Mouse (Mus musculus): ENCODE results near the gene Alyref. TPM values are rescaled to one million over a fixed set of nuclear protein-coding genes. Genes with fewer than 3 reads are reported as not detected.
A peak's percentile ranks its signal among the peaks of the same experiment; 100 is the strongest.

Gene Alyref
- total RNA-seq, 1 experiment, result 397 TPM

GRCm38 (mm10) chr11:120572417-120572751, 25.8 kb downstream of the Alyref start:
- peaks cover 31% of the 10 kb centered on the region for H3K36me3 ChIP-seq (ENCODE audit: control insufficient read depth, insufficient read depth, low read length, poor library complexity, severe bottlenecking)
- H3K27ac ChIP-seq (ENCODE audit: insufficient read depth, low read depth, low read length, poor library complexity, severe bottlenecking), result peak overlapping the region; percentile 55; the same call in 1 of the 2 replicates

GRCm38 (mm10) chr11:120571754-120572416, 26.3 kb downstream of the Alyref start:
- no peak for TF ChIP-seq ZNF384 (IDR thresholded peaks at IDR 0.05; ENCODE audit: low read depth, low read length)
- TF ChIP-seq ZC3H11A (IDR thresholded peaks at IDR 0.05; ENCODE audit: borderline replicate concordance, low read depth, low read length), result no peak
- TF ChIP-seq MAFK (IDR thresholded peaks at IDR 0.05; ENCODE audit: insufficient read depth, low read depth, low read length), result no peak
- no peak for TF ChIP-seq CHD2 (IDR thresholded peaks at IDR 0.05; ENCODE audit: low read depth, low read length)
- no peak for TF ChIP-seq HCFC1 (IDR thresholded peaks at IDR 0.05; ENCODE audit: borderline replicate concordance, insufficient read depth, low read length)
- in situ Hi-C loops (cut with MboI; ENCODE audit: low sequenced_read_pairs in 2 of 2, unreplicated experiment in 2 of 2), result no loop called here
- Histone ChIP-seq H3K9ac (ENCODE audit: insufficient read depth, low read depth, low read length, poor library complexity, severe bottlenecking) (peak overlapping the region; percentile 87), H3K27ac (ENCODE audit: insufficient read depth, low read depth, low read length, poor library complexity, severe bottlenecking) (no peak overlapping the region), H3K36me3 (ENCODE audit: control insufficient read depth, insufficient read depth, low read length, poor library complexity, severe bottlenecking) (peaks cover 34% of the 10 kb centered on the region), H3K9me3 (ENCODE audit: control insufficient read depth, insufficient read depth, low read depth, low read length) (no peaks in the 10 kb centered on the region), H3K4me1 (ENCODE audit: control insufficient read depth in 2 of 2, insufficient read depth in 2 of 2, low read length in 2 of 2, poor library complexity in 1 of 2) (peaks cover 1 to 5% of the 10 kb centered on the region in 2 experiments; a peak in 2 of 4 replicates), H3K4me3 (ENCODE audit: insufficient read depth in 1 of 2, low read depth in 1 of 2, low read length in 2 of 2, poor library complexity in 1 of 2, severe bottlenecking in 1 of 2) (peak overlapping the region; percentile 76 to 85)
- DNase-seq (ENCODE audit: low read depth, low spot score), result no peak

More at GRCm38 (mm10) chr11:120572417-120572751, 25.8 kb downstream of the Alyref start:
- no peak for DNase-seq (ENCODE audit: low read depth, low spot score)
- peaks cover 1 to 5% of the 10 kb centered on the region in 2 experiments; a peak in 2 of 4 replicates for H3K4me1 ChIP-seq (ENCODE audit: control insufficient read depth in 2 of 2, insufficient read depth in 2 of 2, low read length in 2 of 2, poor library complexity in 1 of 2)
- in situ Hi-C loops (cut with MboI; ENCODE audit: low sequenced_read_pairs in 2 of 2, unreplicated experiment in 2 of 2), result no loop called here
- H3K4me3 ChIP-seq (ENCODE audit: insufficient read depth in 1 of 2, low read depth in 1 of 2, low read length in 2 of 2, poor library complexity in 1 of 2, severe bottlenecking in 1 of 2), result peak overlapping the region; percentile 76 to 85
- TF ChIP-seq MAFK (IDR thresholded peaks at IDR 0.05; ENCODE audit: insufficient read depth, low read depth, low read length) (no peak), ZC3H11A (IDR thresholded peaks at IDR 0.05; ENCODE audit: borderline replicate concordance, low read depth, low read length) (no peak), ZNF384 (IDR thresholded peaks at IDR 0.05; ENCODE audit: low read depth, low read length) (no peak), HCFC1 (IDR thresholded peaks at IDR 0.05; ENCODE audit: borderline replicate concordance, insufficient read depth, low read length) (no peak), CHD2 (IDR thresholded peaks at IDR 0.05; ENCODE audit: low read depth, low read length) (no peak)
- H3K9me3 ChIP-seq (ENCODE audit: control insufficient read depth, insufficient read depth, low read depth, low read length), result no peaks in the 10 kb centered on the region
- H3K9ac ChIP-seq (ENCODE audit: insufficient read depth, low read depth, low read length, poor library complexity, severe bottlenecking), result peak overlapping the region; percentile 87

- Histone ChIP-seq H3K4me1 (ENCODE audit: control insufficient read depth in 2 of 2, insufficient read depth in 2 of 2, low read length in 2 of 2, poor library complexity in 1 of 2) (peaks cover 1 to 5% of the 10 kb centered on the region in 2 experiments; a peak in 2 of 4 replicates), H3K9ac (ENCODE audit: insufficient read depth, low read depth, low read length, poor library complexity, severe bottlenecking) (peak overlapping the region; percentile 87; the same call in 1 of the 2 replicates), H3K36me3 (ENCODE audit: control insufficient read depth, insufficient read depth, low read length, poor library complexity, severe bottlenecking) (peaks cover 39% of the 10 kb centered on the region), H3K4me3 (ENCODE audit: insufficient read depth in 1 of 2, low read depth in 1 of 2, low read length in 2 of 2, poor library complexity in 1 of 2, severe bottlenecking in 1 of 2) (peak overlapping the region in 1 of 2 experiments; percentile 85; a peak in 1 of 4 replicates), H3K9me3 (ENCODE audit: control insufficient read depth, insufficient read depth, low read depth, low read length) (no peaks in the 10 kb centered on the region), H3K27ac (ENCODE audit: insufficient read depth, low read depth, low read length, poor library complexity, severe bottlenecking) (no peak overlapping the region)
- no peak for TF ChIP-seq ZNF384 (IDR thresholded peaks at IDR 0.05; ENCODE audit: low read depth, low read length)
- no peak for TF ChIP-seq MAFK (IDR thresholded peaks at IDR 0.05; ENCODE audit: insufficient read depth, low read depth, low read length)
- no peak for TF ChIP-seq CHD2 (IDR thresholded peaks at IDR 0.05; ENCODE audit: low read depth, low read length)
- no peak for TF ChIP-seq HCFC1 (IDR thresholded peaks at IDR 0.05; ENCODE audit: borderline replicate concordance, insufficient read depth, low read length)
- TF ChIP-seq ZC3H11A (IDR thresholded peaks at IDR 0.05; ENCODE audit: borderline replicate concordance, low read depth, low read length), result no peak
- no peak for DNase-seq (ENCODE audit: low read depth, low spot score)
- in situ Hi-C loops (cut with MboI; ENCODE audit: low sequenced_read_pairs in 2 of 2, unreplicated experiment in 2 of 2), result no loop called here
These were observed 27.0 kb downstream of the Alyref start for GRCm38 (mm10) chr11:120571122-120571521.

- Histone ChIP-seq H3K9ac (ENCODE audit: insufficient read depth, low read depth, low read length, poor library complexity, severe bottlenecking) (no peak overlapping the region), H3K9me3 (ENCODE audit: control insufficient read depth, insufficient read depth, low read depth, low read length) (no peaks in the 10 kb centered on the region), H3K4me1 (ENCODE audit: control insufficient read depth in 2 of 2, insufficient read depth in 2 of 2, low read length in 2 of 2, poor library complexity in 1 of 2) (peaks cover 1 to 5% of the 10 kb centered on the region in 2 experiments; a peak in 2 of 4 replicates), H3K27ac (ENCODE audit: insufficient read depth, low read depth, low read length, poor library complexity, severe bottlenecking) (no peak overlapping the region), H3K4me3 (ENCODE audit: insufficient read depth in 1 of 2, low read depth in 1 of 2, low read length in 2 of 2, poor library complexity in 1 of 2, severe bottlenecking in 1 of 2) (no peak overlapping the region), H3K36me3 (ENCODE audit: control insufficient read depth, insufficient read depth, low read length, poor library complexity, severe bottlenecking) (peaks cover 59% of the 10 kb centered on the region)
- in situ Hi-C loops (cut with MboI; ENCODE audit: low sequenced_read_pairs in 2 of 2, unreplicated experiment in 2 of 2), result no loop called here
- DNase-seq (ENCODE audit: low read depth, low spot score), result no peak
- TF ChIP-seq HCFC1 (IDR thresholded peaks at IDR 0.05; ENCODE audit: borderline replicate concordance, insufficient read depth, low read length), result no peak
- peak; percentile 82 for TF ChIP-seq MAFK (IDR thresholded peaks at IDR 0.05; ENCODE audit: insufficient read depth, low read depth, low read length)
These were observed 29.8 kb downstream of the Alyref start for GRCm38 (mm10) chr11:120568324-120568723.

All from ES-E14 (cell line).